Mouse (Mus musculus) intestine, embryonic 15.5 days (tissue): ENCODE results near the gene Gzf1. TPM values are rescaled to one million over a fixed set of nuclear protein-coding genes. Genes with fewer than 3 reads are reported as not detected.
A peak's percentile ranks its signal among the peaks of the same experiment; 100 is the strongest.

Experiments used
- ATAC-seq: fragments of 200-750 bp; cut with Nextera tagmentation; 2 replicates; pipeline ENCODE4 v1.8.0; 2017; ENCODE audit warnings: moderate TSS enrichment, moderate library complexity
- H3K27ac ChIP-seq: fragments of 300-500 bp; sonication (generic); 2 replicates; pipeline ENCODE4 v1.5.1; 2015; ENCODE audit warnings: mild to moderate bottlenecking, inconsistent platforms
- H3K27me3 ChIP-seq: fragments of 300-500 bp; sonication (generic); replicated peaks from 2 replicates; pipeline ENCODE4 v1.6.1; 2015; ENCODE audit warnings: inconsistent platforms
- H3K36me3 ChIP-seq: fragments of 300-500 bp; sonication (generic); 2 replicates; pipeline ENCODE4 v1.6.1; 2015; ENCODE audit warnings: inconsistent platforms
- H3K4me1 ChIP-seq: fragments of 300-500 bp; sonication (generic); replicated peaks from 2 replicates; pipeline ENCODE4 v1.6.1; 2015; ENCODE audit warnings: inconsistent platforms
- H3K4me2 ChIP-seq: fragments of 300-500 bp; sonication (generic); replicated peaks from 2 replicates; pipeline ENCODE4 v1.6.1; 2015; ENCODE audit warnings: mild to moderate bottlenecking, inconsistent platforms
- H3K4me3 ChIP-seq: fragments of 300-500 bp; sonication (generic); replicated peaks from 2 replicates; pipeline ENCODE4 v1.5.1; 2015; ENCODE audit warnings: inconsistent platforms
- H3K9ac ChIP-seq: fragments of 300-500 bp; sonication (generic); 2 replicates; pipeline ENCODE4 v1.6.1; 2015; ENCODE audit warnings: inconsistent platforms
- H3K9me3 ChIP-seq: fragments of 300-500 bp; sonication (generic); 2 replicates; pipeline ENCODE4 v1.6.1; 2016; ENCODE audit warnings: inconsistent platforms
- WGBS: fragments of 180-500 bp; shearing (Covaris S2); methylation state at CpG from one replicate; pipeline ENCODE4 v1.1.7; 2015; 5-methylcytosine and 5-hydroxymethylcytosine counted together
- polyA plus RNA-seq: library from polyadenylated mRNA; unstranded; fragments of >200 nt; fragmentation: Nextera tagmentation; extraction: Ambion mirVana; gene quantifications from 2 replicates; pipeline ENCODE4 v1.2.1, GENCODE M21; 2015

Gene Gzf1
- polyA plus RNA-seq, 1 experiment from 2014 or later: 16.1 TPM

DNA sequence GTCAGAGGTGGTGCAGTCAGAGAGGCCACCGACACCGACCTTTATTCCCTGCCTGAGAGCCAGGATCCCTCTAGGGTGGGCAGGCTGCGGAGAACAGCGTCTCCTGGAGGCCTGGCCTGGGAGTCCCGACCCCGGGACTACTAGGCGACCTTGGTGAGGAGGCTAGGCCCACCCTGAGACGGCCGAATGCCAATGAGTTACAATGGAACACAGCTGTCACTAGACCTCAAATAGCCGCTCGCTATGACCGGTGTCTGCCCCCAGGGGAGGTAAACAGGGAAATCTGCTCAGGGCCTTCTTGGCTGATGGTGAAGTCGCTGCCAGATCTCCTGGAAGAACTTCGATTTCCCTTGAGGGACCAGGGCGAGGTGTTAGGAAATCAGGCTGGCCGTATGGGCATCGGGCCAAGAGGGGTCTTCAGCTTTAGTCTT lies 653 bp downstream of the Gzf1 start:
- Histone ChIP-seq H3K27me3 (no peaks in the 10 kb centered on the region), H3K27ac (peak overlapping the region; percentile 48), H3K4me3 (peak overlapping the region; percentile 72), H3K4me1 (peaks cover 22% of the 10 kb centered on the region), H3K36me3 (peaks cover 12% of the 10 kb centered on the region; the same call in 1 of the 2 replicates), H3K4me2 (peak overlapping the region; percentile 83), H3K9ac (peak overlapping the region; percentile 74), H3K9me3 (no peaks in the 10 kb centered on the region)
- WGBS: 4% methylated on average over 17 of the region's 17 CpGs
- ATAC-seq: peak; percentile 68

DNA sequence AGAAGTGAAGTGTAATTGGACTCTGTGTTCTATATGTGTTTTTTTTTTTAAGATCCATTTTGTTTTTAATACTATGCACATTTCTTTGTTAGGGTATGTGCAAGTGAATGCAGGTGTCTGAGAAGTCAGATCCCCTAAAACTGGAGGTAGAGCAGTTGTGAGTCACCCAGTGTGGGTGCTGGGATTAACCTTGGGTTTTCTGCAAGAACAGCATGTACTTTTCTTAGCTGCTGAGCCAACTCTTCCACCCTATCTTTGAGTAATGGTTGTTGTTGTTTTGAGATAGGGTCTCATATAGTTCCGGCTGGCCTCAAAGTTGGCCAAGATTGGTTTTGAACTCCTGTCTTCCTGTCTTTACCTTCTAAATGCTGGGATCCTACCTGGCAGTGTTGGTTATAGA lies 2.2 kb downstream of the Gzf1 start:
- Histone ChIP-seq H3K36me3 (peaks cover 15% of the 10 kb centered on the region; the same call in 1 of the 2 replicates), H3K4me1 (peaks cover 22% of the 10 kb centered on the region), H3K9ac (no peak overlapping the region), H3K27me3 (no peaks in the 10 kb centered on the region), H3K9me3 (no peaks in the 10 kb centered on the region), H3K4me3 (no peak overlapping the region), H3K4me2 (no peak overlapping the region), H3K27ac (no peak overlapping the region)
- WGBS: 91% methylated on average over 1 of the region's 1 CpGs
- no peak for ATAC-seq

- Histone ChIP-seq H3K36me3 (peaks cover 23% of the 10 kb centered on the region), H3K4me1 (peaks cover 11% of the 10 kb centered on the region; the same call in 1 of the 2 replicates), H3K4me2 (no peak overlapping the region), H3K4me3 (no peak overlapping the region), H3K9me3 (no peaks in the 10 kb centered on the region), H3K27me3 (no peaks in the 10 kb centered on the region), H3K27ac (no peak overlapping the region), H3K9ac (no peak overlapping the region)
- 97% methylated on average over 2 of the region's 2 CpGs for WGBS
- ATAC-seq: no peak
Observed at GRCm38 (mm10) chr2:148684972-148685371, 4.1 kb downstream of the Gzf1 start.

DNA sequence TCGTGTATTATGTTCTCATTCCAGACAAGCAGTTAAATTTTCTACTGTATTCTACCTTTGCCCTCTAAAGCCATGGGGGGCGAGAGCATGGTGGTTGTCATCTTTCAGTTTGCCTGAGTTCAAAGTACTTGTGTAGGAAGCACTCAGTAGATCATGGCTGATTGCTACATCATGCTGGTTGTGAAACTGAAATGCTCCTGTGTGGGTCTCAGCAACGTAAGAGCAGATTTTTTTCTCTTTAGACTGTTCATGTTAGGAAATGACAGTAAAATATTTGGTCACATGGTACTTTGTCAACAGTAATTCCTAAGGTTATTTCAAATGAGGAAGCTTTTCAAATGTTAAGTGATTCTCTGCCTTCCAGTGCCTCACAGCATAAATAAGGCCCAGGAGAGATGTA lies 4.9 kb downstream of the Gzf1 start:
- ATAC-seq: no peak
- WGBS: 82% methylated on average over 3 of the region's 3 CpGs
- Histone ChIP-seq H3K4me1 (peaks cover 11% of the 10 kb centered on the region; the same call in 1 of the 2 replicates), H3K4me3 (no peak overlapping the region), H3K36me3 (peaks cover 28% of the 10 kb centered on the region), H3K27ac (no peak overlapping the region), H3K9ac (no peak overlapping the region), H3K4me2 (no peak overlapping the region), H3K9me3 (no peaks in the 10 kb centered on the region), H3K27me3 (no peaks in the 10 kb centered on the region)

DNA sequence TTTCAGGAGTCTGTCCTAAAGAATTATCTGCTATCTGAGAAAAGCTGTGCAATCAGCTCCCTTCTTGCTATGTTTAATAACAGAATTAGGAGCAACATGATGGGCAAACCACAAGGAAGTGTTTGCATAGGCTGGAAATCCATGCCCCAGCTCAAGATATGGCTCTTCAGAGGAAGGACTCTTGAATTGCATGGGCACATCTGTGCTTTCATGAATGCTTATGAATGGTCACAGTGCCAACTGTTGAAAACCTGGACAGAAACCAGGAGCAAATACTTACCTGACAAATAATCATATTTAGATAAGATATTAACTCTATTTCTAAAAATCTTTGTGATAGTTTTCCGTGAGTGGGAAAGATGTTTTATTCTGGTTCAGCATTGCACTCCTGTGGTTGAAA lies 6.0 kb downstream of the Gzf1 start:
- Histone ChIP-seq H3K9ac (no peak overlapping the region), H3K36me3 (peaks cover 37% of the 10 kb centered on the region), H3K4me2 (no peak overlapping the region), H3K27me3 (no peaks in the 10 kb centered on the region), H3K27ac (no peak overlapping the region), H3K4me3 (no peak overlapping the region), H3K4me1 (peaks cover 6% of the 10 kb centered on the region; the same call in 1 of the 2 replicates), H3K9me3 (no peaks in the 10 kb centered on the region)
- 90% methylated on average over 1 of the region's 1 CpGs for WGBS
- no peak for ATAC-seq

GRCm38 (mm10) chr2:148687971-148688370 lies 7.1 kb downstream of the Gzf1 start:
- Histone ChIP-seq H3K9ac (no peak overlapping the region), H3K4me1 (no peaks in the 10 kb centered on the region), H3K36me3 (peaks cover 37% of the 10 kb centered on the region), H3K27me3 (no peaks in the 10 kb centered on the region), H3K4me3 (no peak overlapping the region), H3K27ac (no peak overlapping the region), H3K4me2 (no peak overlapping the region), H3K9me3 (no peaks in the 10 kb centered on the region)
- 93% methylated on average over 5 of the region's 5 CpGs for WGBS
- no peak for ATAC-seq

DNA sequence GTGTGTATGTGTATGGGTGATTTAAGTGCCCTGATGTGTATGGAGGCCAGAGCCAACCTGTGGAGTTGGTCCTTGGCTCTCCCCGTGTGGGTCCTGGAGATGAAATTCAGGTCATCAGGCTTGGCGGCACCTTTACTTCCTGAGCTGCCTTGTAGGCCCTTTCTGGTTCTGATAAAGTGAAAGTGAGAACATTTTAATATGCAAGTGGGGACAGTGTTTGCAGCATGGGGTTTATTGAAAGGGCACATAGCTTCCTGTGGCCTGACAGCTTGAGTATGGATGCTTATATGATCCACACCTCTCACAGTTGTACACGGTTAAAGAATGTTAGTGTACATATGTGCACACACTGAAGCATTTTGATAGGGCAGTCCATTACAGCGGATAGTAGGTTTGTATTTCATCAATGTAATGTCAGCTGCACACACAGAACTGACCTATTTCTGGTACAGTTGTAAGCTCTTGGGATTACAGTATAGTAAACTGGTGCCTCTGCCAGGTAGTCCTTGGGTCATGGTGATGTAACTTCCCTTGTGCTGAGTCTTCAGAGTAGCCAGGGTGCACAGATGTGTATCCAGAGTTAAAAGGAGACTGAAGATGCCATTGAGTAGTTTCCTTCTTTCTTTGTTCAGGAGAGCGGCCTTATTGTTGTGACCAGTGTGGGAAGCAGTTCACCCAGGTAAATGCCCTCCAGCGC lies 8.8 kb downstream of the Gzf1 start:
- H3K4me1 ChIP-seq: no peaks in the 10 kb centered on the region
- no peak overlapping the region for H3K4me2 ChIP-seq
- H3K9ac ChIP-seq: no peak overlapping the region
- H3K4me3 ChIP-seq: no peak overlapping the region
- H3K27me3 ChIP-seq: no peaks in the 10 kb centered on the region
- 93% methylated on average over 6 of the region's 6 CpGs for WGBS
- peaks cover 28% of the 10 kb centered on the region for H3K36me3 ChIP-seq
- H3K9me3 ChIP-seq: no peaks in the 10 kb centered on the region
- H3K27ac ChIP-seq: no peak overlapping the region
- no peak for ATAC-seq

DNA sequence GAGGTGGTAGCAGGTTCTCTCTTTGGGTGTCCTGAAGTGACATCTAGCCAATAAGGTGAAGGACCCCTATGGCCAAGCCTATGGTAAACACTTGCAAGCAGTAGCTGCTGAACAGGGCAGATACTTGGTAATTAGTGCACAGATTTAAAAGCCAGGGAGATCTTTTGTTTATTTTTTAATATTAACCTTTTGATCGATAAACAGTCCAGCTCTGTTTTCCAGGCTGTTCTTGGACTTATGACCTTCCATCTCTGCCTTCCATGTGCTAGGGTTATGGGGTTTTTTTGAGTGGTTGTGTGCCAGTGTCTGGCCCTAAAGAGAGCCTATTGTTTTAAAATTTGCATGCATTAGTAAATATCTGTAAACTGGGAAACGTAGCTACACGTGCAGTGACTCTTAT lies 9.5 kb downstream of the Gzf1 start:
- H3K4me3 ChIP-seq: no peak overlapping the region
- no peaks in the 10 kb centered on the region for H3K27me3 ChIP-seq
- no peaks in the 10 kb centered on the region for H3K4me1 ChIP-seq
- 91% methylated on average over 3 of the region's 3 CpGs for WGBS
- H3K9me3 ChIP-seq: no peaks in the 10 kb centered on the region
- peaks cover 26% of the 10 kb centered on the region for H3K36me3 ChIP-seq
- ATAC-seq: no peak
- H3K4me2 ChIP-seq: no peak overlapping the region
- H3K9ac ChIP-seq: no peak overlapping the region
- H3K27ac ChIP-seq: no peak overlapping the region

- H3K36me3 ChIP-seq: peaks cover 27% of the 10 kb centered on the region
- WGBS: 93% methylated on average over 5 of the region's 5 CpGs
- ATAC-seq: no peak
Observed at GRCm38 (mm10) chr2:148690781-148691180, 10.0 kb downstream of the Gzf1 start.

GRCm38 (mm10) chr2:148698571-148698970 lies 17.7 kb downstream of the Gzf1 start:
- 80% methylated on average over 5 of the region's 5 CpGs for WGBS
- no peaks in the 10 kb centered on the region for H3K27me3 ChIP-seq
- H3K36me3 ChIP-seq: 0 out of 2 replicates have a peak, but pooled peaks cover 8% of the 10 kb centered on the region
- H3K4me3 ChIP-seq: no peak overlapping the region
- no peak overlapping the region for H3K9ac ChIP-seq
- H3K4me1 ChIP-seq: no peaks in the 10 kb centered on the region
- no peak overlapping the region for H3K4me2 ChIP-seq
- H3K27ac ChIP-seq: no peak overlapping the region
- ATAC-seq: no peak
- no peaks in the 10 kb centered on the region for H3K9me3 ChIP-seq

More at GRCm38 (mm10) chr2:148690781-148691180, 10.0 kb downstream of the Gzf1 start:
- no peak overlapping the region for H3K4me2 ChIP-seq
- no peaks in the 10 kb centered on the region for H3K4me1 ChIP-seq
- H3K9ac ChIP-seq: no peak overlapping the region
- H3K27me3 ChIP-seq: no peaks in the 10 kb centered on the region
- no peak overlapping the region for H3K27ac ChIP-seq
- H3K9me3 ChIP-seq: no peaks in the 10 kb centered on the region
- no peak overlapping the region for H3K4me3 ChIP-seq

DNA sequence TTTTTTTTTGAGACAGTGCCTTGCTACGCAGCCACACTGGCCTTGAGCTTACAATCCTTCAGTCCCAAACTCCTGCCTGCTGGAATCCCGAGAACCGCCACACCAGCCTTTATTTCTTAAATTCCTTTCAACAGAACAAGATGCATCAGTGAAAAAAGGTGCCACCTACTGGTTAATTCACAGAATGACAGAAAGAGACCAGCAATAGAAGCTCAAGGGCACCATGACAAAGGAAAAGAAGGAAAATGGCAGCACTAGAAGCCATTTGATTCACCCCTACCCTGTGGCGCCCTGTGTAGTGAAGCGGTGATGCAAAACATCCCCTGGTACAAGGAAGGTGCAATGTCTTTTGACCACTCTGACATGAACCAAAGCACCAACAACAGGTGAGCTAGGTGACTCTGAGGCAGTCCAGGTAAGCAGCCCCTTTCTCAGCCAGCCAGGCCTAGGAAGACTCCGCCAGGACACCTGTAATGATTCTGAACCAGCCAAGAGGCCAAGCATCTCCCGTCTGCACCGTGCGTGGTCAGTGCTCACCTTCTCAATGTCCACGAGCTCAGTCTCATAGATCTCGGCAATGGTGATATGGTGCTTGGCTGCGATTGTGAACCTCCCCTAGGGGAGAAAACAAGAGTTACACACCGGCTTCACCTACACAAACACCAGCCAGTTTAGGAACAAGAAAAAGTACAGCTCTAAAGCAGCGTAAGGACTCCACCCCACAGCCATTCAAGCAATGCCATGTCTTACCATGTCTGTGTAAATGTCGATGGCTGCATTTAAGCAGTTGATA lies 25.8 kb downstream of the Gzf1 start:
- 84% methylated on average over 15 of the region's 15 CpGs for WGBS
- Histone ChIP-seq H3K4me2 (no peak overlapping the region), H3K4me3 (no peak overlapping the region), H3K4me1 (no peaks in the 10 kb centered on the region), H3K9me3 (no peaks in the 10 kb centered on the region), H3K36me3 (no peaks in the 10 kb centered on the region; the same call in 1 of the 2 replicates), H3K9ac (no peak overlapping the region), H3K27ac (no peak overlapping the region), H3K27me3 (no peaks in the 10 kb centered on the region)
- no peak; the same call in 1 of the 2 replicates for ATAC-seq

- Histone ChIP-seq H3K4me2 (no peak overlapping the region), H3K4me1 (no peaks in the 10 kb centered on the region), H3K9me3 (no peaks in the 10 kb centered on the region), H3K36me3 (no peaks in the 10 kb centered on the region; the same call in 1 of the 2 replicates), H3K9ac (no peak overlapping the region), H3K4me3 (no peak overlapping the region), H3K27me3 (no peaks in the 10 kb centered on the region), H3K27ac (no peak overlapping the region)
- no peak for ATAC-seq
- WGBS: 87% methylated on average over 6 of the region's 6 CpGs
Observed at GRCm38 (mm10) chr2:148707202-148707530, 26.3 kb downstream of the Gzf1 start.
